Mouse (Mus musculus): ENCODE results near the gene Elovl7.
A peak's percentile ranks its signal among the peaks of the same experiment; 100 is the strongest.

Gene Elovl7

DNA sequence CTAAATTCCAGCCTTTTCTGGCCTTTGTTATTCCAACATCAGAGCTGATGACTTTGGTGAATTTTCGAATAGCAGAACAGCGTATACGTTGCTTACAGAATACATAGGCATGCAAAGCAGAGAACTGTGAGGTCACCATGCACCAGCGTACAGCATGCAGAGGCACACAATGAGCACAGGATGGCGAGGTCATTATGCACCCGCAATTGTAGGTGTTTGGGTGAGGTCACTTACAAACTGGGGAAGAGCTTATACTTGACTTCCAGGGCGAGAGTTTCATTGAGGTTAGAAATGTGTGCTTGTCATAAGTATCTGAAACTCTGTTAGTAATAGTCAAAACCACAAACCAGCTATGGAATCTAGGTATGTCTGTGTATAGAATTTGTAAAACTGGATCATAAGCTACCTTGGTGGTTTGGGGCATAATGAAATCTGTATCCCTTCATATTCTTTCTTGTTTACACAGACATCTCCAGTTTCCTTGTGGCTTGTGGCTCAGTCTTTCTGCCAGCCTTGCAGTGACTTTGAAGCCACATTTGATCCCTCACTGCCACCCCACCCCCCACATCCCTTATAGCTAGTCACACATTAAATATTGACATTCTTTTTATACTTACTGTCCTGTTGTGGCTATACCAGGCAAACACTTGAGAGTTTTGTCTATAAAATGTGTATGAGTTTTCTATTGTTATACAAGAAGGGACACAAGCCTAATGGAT is 88.9 kb downstream of the Elovl7 start:
- DNase-seq (ENCODE audit: low read depth, low spot score) = no peak

GRCm38 (mm10) chr13:108303841-108304240 is 89.6 kb downstream of the Elovl7 start:
- DNase-seq (ENCODE audit: low read depth, low spot score) = no peak

DNA sequence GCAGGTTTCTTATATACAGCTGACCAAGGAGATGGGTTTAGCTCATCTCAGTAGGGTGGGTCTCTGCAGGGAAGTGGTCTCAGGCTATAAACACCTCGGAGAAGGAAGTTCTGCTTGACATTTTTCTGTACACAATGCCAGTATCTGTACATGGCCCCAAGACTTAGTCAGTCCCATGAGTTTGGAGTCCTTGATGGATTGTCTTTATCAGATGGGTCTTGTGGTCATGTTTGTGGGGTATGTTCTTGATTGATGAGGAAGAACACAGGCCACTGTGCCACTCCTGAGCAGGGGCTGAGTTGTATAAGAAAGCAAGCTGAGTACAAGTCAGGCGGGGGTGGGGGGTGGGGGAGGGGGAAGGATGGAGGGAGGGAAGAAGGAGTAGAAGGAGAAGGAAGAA is 90.5 kb downstream of the Elovl7 start:
- DNase-seq (ENCODE audit: low read depth, low spot score) = no peak

DNA sequence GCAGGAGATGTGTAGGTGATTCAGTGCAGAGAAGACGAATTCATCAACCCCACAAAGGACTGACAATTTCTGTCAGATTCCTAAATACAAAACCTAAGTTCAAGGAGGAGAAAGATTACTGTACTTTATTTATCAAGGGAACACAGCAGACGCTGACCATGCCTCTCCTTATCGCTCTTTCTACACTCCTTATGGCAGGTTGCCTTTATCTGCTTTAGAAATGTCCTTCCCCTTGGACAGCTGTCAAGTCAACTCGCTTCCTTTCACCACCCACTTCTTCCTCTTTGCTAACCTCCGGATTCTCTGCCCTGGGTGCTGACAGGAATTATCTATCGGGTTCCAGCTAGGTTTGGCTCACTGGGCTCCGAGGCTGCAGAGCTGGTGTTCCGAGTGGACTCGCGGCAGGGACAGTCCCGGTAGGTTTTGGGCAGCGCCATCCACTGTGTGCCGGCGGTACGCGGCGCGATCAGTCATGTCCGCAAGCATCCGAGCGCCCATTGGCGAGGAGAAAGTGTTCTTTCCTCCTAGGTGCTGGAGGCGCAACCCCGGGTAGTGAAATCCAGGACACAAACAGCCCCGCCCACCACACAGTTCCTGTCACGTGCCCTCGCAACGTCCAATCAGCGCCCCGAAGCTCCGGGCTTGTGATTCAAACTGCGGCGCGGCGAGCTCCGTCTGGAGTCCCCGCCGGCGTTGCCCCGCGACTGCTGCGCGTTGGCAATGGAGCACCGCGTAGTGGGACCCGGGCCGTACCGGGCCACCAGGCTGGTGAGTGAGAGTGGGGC is 101.7 kb downstream of the Elovl7 start, which contains the start of gene Depdc1b:
Depdc1b (plus strand) TSS at position 631 of the 785 bp plus-strand sequence.
- peak; percentile 96 for DNase-seq (ENCODE audit: low read depth, low spot score)

GRCm38 (mm10) chr13:108316487-108316903 is 102.3 kb downstream of the Elovl7 start:
- DNase-seq (ENCODE audit: low read depth, low spot score) = peak; percentile 77

DNA sequence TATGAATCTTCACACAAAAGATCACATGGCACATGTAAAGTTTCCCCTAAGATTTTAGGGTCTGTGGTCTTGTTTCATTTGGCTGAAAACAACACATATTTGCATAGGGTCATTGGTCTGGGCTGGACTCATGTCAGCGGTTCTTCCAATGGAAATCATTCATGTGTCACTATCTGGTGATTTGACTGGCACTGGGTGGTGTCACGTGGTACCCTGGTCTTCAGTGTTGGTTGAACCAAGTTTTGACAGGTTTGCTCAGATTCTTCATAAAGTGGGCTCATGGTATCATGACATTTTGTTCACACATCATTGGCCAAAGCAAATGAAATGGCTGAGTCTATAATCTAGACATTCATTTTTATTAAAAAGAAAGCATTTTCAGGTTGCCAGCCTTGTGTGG is 103.2 kb downstream of the Elovl7 start:
- DNase-seq (ENCODE audit: low read depth, low spot score) = no peak

DNA sequence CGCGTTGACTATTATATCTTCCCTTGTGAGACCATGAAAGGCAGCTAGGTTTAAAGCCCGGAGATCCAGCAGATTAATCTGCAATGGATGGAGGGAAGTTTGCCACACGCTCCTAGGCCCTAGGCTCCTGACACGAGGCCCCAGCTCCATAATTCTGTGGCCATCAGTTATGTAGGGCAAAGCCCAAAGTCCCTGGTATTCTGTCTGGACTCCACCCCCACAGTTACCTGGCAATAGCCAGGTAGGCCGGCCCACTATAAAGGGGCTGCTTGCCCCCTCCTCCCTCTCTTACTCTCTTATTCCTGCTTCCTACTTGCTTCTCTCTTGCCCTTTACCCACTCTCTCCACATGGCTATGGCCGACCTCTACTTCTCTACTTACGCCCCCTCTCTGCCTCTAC is 104.8 kb downstream of the Elovl7 start:
- DNase-seq (ENCODE audit: low read depth, low spot score) = no peak

DNA sequence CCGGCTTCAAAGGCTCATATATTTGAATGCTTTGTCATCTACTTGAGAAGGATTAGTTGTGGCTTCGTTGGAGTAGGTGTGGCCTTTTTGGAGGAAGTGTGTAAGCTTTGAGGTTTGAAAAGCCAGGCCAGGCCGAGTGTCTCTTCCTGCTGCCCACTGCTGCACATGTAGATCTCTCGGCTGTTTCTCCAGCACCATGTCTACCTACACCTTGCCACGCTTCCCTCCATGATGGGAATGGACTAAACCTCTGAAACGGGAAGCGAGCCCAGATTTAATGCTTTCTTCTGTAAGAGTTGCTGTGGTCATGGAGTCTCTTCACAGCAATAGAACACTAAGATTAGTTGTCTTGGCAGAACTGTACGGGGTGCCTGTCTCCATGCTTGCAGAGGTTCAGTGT is 106.0 kb downstream of the Elovl7 start:
- no peak for DNase-seq (ENCODE audit: low read depth, low spot score)

DNA sequence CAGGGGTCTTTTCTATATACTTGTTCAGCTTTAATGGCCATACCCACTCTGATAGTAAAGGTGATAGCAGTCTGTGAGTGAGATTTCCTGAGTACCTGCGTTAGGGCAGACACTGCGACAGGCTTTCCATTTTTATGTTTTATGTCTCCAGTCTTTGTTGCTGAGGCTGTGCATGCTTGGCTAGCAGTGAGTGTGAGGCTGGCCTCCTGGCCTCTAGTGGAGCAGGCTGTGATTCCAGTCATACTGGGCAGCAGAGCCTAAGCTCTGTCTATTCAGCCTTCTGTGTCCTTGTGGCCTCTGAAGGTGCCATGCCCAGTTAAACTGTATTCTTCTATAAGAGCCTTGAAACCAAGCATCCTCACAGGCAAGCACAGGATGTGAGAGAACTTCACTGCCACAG is 108.3 kb downstream of the Elovl7 start:
- DNase-seq (ENCODE audit: low read depth, low spot score) = no peak

GRCm38 (mm10) chr13:108323317-108323716 is 109.1 kb downstream of the Elovl7 start:
- no peak for DNase-seq (ENCODE audit: low read depth, low spot score)

DNA sequence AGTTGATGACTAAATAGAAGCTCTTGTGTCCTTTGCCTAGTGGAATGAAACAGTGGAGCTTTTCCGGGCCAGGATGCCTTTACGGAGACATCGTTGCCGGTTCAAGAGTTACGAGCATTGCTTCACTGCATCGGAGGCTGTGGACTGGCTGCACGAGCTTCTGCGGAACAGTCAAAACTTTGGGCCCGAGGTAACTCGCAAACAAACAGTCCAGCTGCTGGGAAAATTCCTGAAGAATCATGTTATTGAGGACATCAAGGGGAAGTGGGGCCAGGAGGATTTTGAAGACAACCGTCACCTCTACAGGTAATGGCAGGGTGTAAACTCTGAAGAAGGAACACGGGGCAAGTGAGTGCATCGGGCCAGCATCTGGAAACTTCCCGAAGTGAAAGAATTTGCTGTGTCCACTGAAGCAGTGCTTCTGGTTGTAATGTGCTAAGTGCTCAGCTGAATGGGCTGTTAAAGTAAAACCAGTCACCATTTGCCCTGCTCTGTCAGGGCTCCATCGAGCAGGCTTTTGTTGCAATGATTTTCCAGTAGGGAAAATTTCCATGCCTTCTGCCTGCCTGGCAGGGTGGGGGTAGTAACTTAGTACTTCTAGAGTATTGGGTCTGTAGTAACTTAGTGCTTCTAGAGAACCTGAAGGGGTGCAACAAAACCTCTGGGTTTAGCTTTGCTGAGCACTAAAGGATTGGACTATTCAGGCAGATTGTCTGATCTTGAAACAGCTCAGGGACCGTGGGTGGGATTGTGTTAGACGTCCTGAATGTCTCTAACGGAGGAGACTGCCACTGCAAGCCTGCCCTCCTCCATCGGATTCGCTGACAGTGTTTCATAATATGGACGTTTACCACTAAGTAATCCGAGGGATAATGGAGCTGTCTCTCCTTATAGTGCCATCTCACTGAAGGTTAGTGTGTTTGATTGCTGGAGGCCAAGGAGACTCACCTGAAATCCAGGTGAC is 109.9 kb downstream of the Elovl7 start:
- DNase-seq (ENCODE audit: low read depth, low spot score) = no peak

DNA sequence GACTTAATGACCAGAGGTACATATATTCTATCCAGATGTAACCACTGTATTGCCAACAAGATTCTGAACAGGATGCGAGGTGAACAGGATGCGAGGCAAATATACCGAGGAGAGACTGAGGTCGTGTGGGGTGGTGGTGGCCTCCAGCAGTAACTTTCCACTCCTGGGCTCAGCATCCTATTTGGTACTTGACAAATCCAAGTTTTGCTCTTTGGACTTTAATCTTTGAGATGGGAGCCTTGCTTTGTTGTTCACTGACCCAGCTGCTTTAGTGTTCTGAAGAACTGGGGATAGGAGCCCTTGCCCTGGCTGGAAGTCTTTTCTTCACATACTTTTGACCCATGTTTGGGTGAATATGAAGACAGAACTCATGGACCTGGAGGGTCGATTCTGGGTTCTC is 111.7 kb downstream of the Elovl7 start:
- no peak for DNase-seq (ENCODE audit: low read depth, low spot score)

- DNase-seq (ENCODE audit: low read depth, low spot score) = no peak
These were observed 112.1 kb downstream of the Elovl7 start for GRCm38 (mm10) chr13:108326351-108326750.

DNA sequence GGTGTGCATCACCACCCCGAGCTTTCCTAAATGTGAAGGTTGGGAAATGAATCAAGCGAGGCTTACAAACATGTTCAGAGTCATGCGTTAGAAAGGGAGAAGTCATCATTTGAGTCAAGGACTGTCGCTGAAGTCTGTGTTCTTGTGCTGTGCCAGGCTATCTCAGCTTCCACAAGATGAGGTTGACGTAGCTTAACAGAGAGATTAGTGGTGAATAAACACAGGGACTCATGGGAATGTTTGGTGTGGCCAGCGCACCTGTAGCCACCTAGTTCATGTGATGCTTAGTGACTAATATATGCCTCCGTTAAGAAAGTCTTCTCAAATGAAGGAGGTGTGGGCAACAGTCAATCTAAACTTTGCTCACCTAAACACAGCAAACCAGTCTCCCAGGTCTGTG is 112.8 kb downstream of the Elovl7 start:
- no peak for DNase-seq (ENCODE audit: low read depth, low spot score)

- DNase-seq (ENCODE audit: low read depth, low spot score) = no peak
These were observed 114.4 kb downstream of the Elovl7 start for GRCm38 (mm10) chr13:108328406-108329180.

GRCm38 (mm10) chr13:108329693-108330092 is 115.5 kb downstream of the Elovl7 start:
- DNase-seq (ENCODE audit: low read depth, low spot score) = peak; percentile 34
